Mouse (Mus musculus) monocyte, adult 5-6 weeks (primary cell): ENCODE results near the gene Mlc1. TPM values are rescaled to one million over a fixed set of nuclear protein-coding genes. Genes with fewer than 3 reads are reported as not detected.

ENCODE experiments used
- ATAC-seq: fragments of 153-309, 156-312 bp; replicated peaks from 2 replicates; pipeline ENCODE4 v1.8.0; 2017; ENCODE audit warnings: mild to moderate bottlenecking; ENCODE audit not compliant: low TSS enrichment, insufficient number of reproducible peaks, severe bottlenecking, poor library complexity, low FRiP score
- total RNA-seq: library from RNA; stranded (forward); fragments of 200-1000, 200-491, 200-594 nt; gene quantifications from 3 replicates; pipeline ENCODE4 v1.2.3, GENCODE M21; 2017

The Mlc1 gene
- total RNA-seq, result 0.29 TPM in 1 of 3 replicates, not detected in the others

GRCm38 (mm10) chr15:88978281-88979137 lies at the start of gene Mlc1:
Gene Mlc1 (minus strand): TSS chr15:88979007.
- no peak for ATAC-seq

- ATAC-seq, result no peak
Measured at GRCm38 (mm10) chr15:89020492-89020891, 41.7 kb upstream of the Mlc1 start.

- ATAC-seq, result no peak
Measured at GRCm38 (mm10) chr15:89020085-89020484, 41.3 kb upstream of the Mlc1 start.

GRCm38 (mm10) chr15:89016722-89017121 lies 37.9 kb upstream of the Mlc1 start:
- ATAC-seq, result no peak

- ATAC-seq, result no peak
Measured at GRCm38 (mm10) chr15:89007781-89008180, 29.0 kb upstream of the Mlc1 start.

- ATAC-seq, result no peak
Measured at GRCm38 (mm10) chr15:89007002-89007401, 28.2 kb upstream of the Mlc1 start.

- no peak for ATAC-seq
Measured at GRCm38 (mm10) chr15:89001245-89001644, 22.4 kb upstream of the Mlc1 start.

- ATAC-seq, result no peak
Measured at GRCm38 (mm10) chr15:89000367-89000766, 21.6 kb upstream of the Mlc1 start.

GRCm38 (mm10) chr15:88999124-88999523 lies 20.3 kb upstream of the Mlc1 start:
- no peak for ATAC-seq

GRCm38 (mm10) chr15:88998636-88999035 lies 19.8 kb upstream of the Mlc1 start:
- ATAC-seq, result no peak

- no peak for ATAC-seq
Measured at GRCm38 (mm10) chr15:88989236-88989635, 10.4 kb upstream of the Mlc1 start.

- ATAC-seq, result no peak
Measured at GRCm38 (mm10) chr15:88982534-88983079, 3.8 kb upstream of the Mlc1 start, which contains the start of gene Mov10l1. Gene Mov10l1 (plus strand): TSS chr15:88982909.

GRCm38 (mm10) chr15:88979138-88979446 lies 285 bp upstream of the Mlc1 start:
- no peak for ATAC-seq

GRCm38 (mm10) chr15:88972300-88972699 lies 6.5 kb downstream of the Mlc1 start:
- ATAC-seq, result no peak

- no peak for ATAC-seq
Measured at GRCm38 (mm10) chr15:88964070-88964578, 14.7 kb downstream of the Mlc1 start.

- no peak for ATAC-seq
Measured at GRCm38 (mm10) chr15:88957522-88957921, 21.3 kb downstream of the Mlc1 start.

- no peak for ATAC-seq
Measured at GRCm38 (mm10) chr15:88955342-88955741, 23.5 kb downstream of the Mlc1 start.

- ATAC-seq, result no peak
Measured at GRCm38 (mm10) chr15:88954368-88955072, 24.3 kb downstream of the Mlc1 start, which contains the start of gene Ttll8. Gene Ttll8 (minus strand): TSS chr15:88954418.

GRCm38 (mm10) chr15:88951246-88951645 lies 27.6 kb downstream of the Mlc1 start:
- ATAC-seq, result no peak
